Mouse (Mus musculus): Measurements from ENCODE around the gene Csf3r. TPM values are rescaled to one million over a fixed set of nuclear protein-coding genes. Genes with fewer than 3 reads are reported as not detected.

Csf3r gene
- total RNA-seq, 2 experiments from 2014 or later, result 0.67 to 2.1 TPM

DNA sequence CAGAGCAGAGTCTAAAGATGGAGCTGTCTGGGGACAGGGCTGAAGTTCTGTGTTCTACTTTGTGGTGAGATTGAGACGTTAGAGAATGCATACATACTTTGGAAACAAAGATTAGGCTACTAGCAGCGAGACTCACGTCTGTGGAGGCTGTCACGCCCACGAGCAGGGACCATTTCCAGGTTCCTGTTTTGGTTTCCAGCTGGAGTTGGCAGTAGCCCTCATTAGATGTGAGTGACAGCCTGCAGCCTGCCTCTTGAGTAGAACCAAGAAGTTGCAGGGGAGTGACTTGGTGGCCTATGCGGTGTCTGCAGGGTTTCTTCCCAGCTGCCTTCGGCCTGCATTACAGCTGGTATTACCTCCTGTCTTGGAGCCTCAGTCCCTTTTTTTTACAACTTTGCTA, 27.3 kb downstream of the Csf3r start:
- intact Hi-C loops (cut with DNase I), result no loop called here
- peak; percentile 19 to 27 for DNase-seq

- intact Hi-C loops (cut with DNase I), result no loop called here
- DNase-seq, result no peak
Observed at GRCm38 (mm10) chr4:126057207-126058133, 33.1 kb downstream of the Csf3r start.

DNA sequence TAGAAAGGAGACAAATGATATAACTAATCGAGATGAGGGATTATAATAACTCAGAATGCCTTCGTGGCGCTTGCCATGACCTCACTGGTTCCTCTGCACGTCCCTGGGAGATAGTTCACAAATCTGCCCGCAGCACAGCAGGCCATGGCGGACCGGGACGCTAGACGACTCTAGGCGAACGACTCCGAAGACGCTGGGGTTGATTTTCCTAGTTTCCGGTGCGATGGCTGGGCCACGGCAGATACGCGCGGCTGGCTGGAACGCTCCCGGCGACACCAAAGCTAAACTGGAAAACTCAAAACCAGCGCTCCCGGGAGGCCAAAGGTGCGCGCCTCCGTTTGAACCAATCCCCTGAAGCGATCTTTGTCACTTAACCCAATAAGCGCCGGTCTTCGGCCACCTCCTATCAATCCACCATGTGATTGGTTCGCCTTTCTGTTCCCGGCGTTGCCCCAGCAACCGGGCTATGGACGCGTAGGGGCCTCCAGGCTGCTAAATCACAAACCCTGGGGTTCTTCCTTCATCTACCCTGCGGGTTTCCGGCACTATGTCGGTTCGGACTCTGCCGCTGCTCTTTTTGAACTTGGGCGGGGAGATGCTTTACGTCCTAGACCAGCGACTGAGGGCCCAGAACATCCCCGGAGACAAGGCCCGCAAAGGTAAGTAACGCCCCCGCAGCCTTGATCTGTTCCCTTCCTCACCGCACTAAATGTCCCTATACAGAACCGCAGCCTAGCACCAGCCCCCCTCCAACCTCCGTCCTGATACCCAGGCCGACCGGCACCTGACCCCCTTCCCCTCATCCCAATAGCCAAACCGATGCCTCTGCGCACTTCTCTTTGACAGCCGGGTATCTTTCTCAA, 34.0 kb downstream of the Csf3r start, which contains the start of gene Oscp1:
Oscp1 (plus strand) TSS at position 432 of the 863 bp plus-strand sequence.
- intact Hi-C loops (cut with DNase I), result no loop called here
- peak; percentile 81 to 89 for DNase-seq

GRCm38 (mm10) chr4:126058997-126059362, 34.6 kb downstream of the Csf3r start:
- intact Hi-C loops (cut with DNase I), result no loop called here
- no peak for DNase-seq

GRCm38 (mm10) chr4:126062856-126063255, 38.5 kb downstream of the Csf3r start:
- intact Hi-C loops (cut with DNase I), result no loop called here
- no peak for DNase-seq

DNA sequence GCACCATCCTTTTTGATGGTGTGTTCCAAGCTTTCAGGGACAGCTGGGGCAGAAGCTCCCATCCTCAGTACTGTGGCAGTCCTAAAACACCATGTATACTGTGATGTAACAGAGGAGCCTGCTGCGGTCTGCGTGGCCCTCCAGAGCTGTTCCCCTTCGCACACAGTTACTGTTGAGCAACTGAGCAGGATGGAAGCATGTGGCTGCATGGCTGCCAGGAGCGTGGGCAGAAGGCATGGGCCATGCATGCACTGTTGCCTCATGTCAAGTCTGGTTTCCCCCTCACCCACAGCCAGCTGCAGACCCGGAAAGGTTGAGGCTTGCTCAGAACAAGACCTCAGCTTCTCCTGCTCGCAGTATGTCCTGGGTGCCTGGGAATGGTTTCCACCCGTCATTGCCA, 40.9 kb downstream of the Csf3r start:
- intact Hi-C loops (cut with DNase I), result no loop called here
- no peak for DNase-seq

GRCm38 (mm10) chr4:126067401-126068077, 43.2 kb downstream of the Csf3r start:
- peak; percentile 20 to 26 for DNase-seq
- intact Hi-C loops (cut with DNase I), result no loop called here

- no peak for DNase-seq
- intact Hi-C loops (cut with DNase I), result no loop called here
Observed at GRCm38 (mm10) chr4:126068842-126069241, 44.5 kb downstream of the Csf3r start.

GRCm38 (mm10) chr4:126077833-126078232, 53.5 kb downstream of the Csf3r start:
- no peak for DNase-seq

GRCm38 (mm10) chr4:126079266-126079665, 54.9 kb downstream of the Csf3r start:
- DNase-seq, result peak in 1 of 2 experiments; percentile 26

More at GRCm38 (mm10) chr4:126077833-126078232, 53.5 kb downstream of the Csf3r start:
- intact Hi-C loops (cut with DNase I), result no loop called here

GRCm38 (mm10) chr4:126081601-126082000, 57.3 kb downstream of the Csf3r start:
- intact Hi-C loops (cut with DNase I), result no loop called here
- no peak for DNase-seq

More at GRCm38 (mm10) chr4:126079266-126079665, 54.9 kb downstream of the Csf3r start:
- intact Hi-C loops (cut with DNase I), result no loop called here

DNA sequence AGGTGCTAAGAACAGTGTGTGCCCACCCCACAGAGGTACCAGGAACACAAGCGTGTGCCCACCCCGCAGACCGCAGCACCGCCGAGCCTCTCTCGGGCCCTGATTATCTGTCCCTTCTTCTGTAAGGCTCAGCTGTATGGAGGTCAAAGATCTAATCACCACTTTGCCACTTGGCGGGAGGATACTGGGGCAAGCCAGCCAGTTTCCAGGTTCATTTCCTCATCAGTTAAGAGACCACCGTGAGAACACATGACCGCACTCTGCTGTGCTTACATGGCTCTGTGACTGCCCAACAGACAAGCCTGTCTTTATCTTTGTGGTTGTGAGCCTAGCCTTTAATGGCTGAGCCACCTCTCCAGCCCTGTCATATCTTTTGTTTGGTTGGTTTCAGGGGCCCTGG, 58.7 kb downstream of the Csf3r start:
- intact Hi-C loops (cut with DNase I), result no loop called here
- DNase-seq, result no peak

GRCm38 (mm10) chr4:126084382-126084781, 60.0 kb downstream of the Csf3r start:
- no peak for DNase-seq
- intact Hi-C loops (cut with DNase I), result no loop called here

- peak; percentile 82 to 90 for DNase-seq
- intact Hi-C loops (cut with DNase I), result loop anchor here (1.0 to 5.0 kb wide), 4 partner anchors 28 to 226 kb away; partner anchors contain the start of gene Eva1b
Observed at GRCm38 (mm10) chr4:126085996-126086576, 61.7 kb downstream of the Csf3r start.

- DNase-seq, result no peak
- intact Hi-C loops (cut with DNase I), result no loop called here
Observed at GRCm38 (mm10) chr4:126090101-126090847, 65.9 kb downstream of the Csf3r start.

DNA sequence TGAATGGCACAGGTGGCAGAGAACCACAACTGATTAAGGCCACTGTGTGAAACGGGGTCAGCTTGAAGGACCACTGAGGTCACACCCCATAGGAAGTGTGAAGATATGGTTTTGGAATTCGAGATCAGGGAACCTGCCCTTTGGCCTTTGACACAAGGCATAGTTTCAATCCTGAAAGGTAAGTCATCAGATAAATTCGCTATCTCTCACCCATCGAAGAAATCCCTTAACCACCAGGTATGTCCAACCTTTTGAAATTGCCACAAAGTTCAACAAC, 66.4 kb downstream of the Csf3r start:
- no peak for DNase-seq
- intact Hi-C loops (cut with DNase I), result no loop called here

- no peak for DNase-seq
- intact Hi-C loops (cut with DNase I), result no loop called here
Observed at GRCm38 (mm10) chr4:126091873-126092272, 67.5 kb downstream of the Csf3r start.

Data from heart, postnatal 14 days (tissue).